Mouse (Mus musculus): ENCODE results near the gene Ccnt1.

DNA sequence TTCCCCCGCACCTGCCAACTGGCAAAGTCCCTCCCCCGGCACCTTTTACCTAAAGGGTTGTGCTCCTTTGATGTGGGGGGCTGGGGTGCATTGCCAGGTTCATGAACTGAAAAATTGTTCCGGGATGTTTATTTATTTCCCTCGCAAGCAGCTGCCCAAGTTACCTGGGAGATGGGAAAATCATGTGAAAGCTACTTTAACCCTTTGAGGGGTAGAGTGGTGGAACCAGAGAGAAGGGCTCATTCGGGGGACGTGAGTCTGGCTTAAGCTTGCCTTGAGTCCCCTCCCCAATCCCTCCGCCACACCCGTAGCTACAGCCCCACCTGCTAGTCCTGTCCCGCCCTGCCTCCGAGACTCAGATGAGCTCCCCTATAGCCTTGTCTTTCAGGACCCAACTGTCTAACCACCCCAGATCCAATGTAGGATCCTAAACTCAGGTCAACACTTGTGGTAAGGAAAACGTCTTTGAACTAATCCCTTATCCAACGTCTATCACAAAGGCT is 39.5 kb upstream of the Ccnt1 start:
- TF ChIP-seq CTCF (IDR thresholded peaks at IDR 0.05; ENCODE audit: low read depth, low read length) (no peak), POLR2A (IDR thresholded peaks at IDR 0.05; ENCODE audit: insufficient read depth, low read length) (no peak), EP300 (IDR thresholded peaks at IDR 0.05; ENCODE audit: insufficient read depth, low read depth, low read length) (0 out of 2 replicates have a peak, but pooled peaks have one; percentile 24)

Measured in ES-Bruce4 (cell line).